Mouse (Mus musculus) hindbrain, embryonic 13.5 days (tissue): ENCODE measurements around the gene Nrip2. TPM values are rescaled to one million over a fixed set of nuclear protein-coding genes. Genes with fewer than 3 reads are reported as not detected.

ENCODE experiments used
- ATAC-seq: fragments of 200-750 bp; cut with Nextera tagmentation; 2 replicates; pipeline ENCODE4 v1.8.0; 2017; ENCODE audit warnings: moderate TSS enrichment; ENCODE audit not compliant: low FRiP score
- H3K27ac ChIP-seq: fragments of 300-500 bp; sonication (generic); 2 replicates; pipeline ENCODE4 v1.5.1; 2015; ENCODE audit warnings: inconsistent platforms, mild to moderate bottlenecking, moderate library complexity
- H3K27me3 ChIP-seq: fragments of 300-500 bp; sonication (generic); 2 replicates; pipeline ENCODE4 v1.6.1; 2015; ENCODE audit warnings: mild to moderate bottlenecking, inconsistent platforms
- H3K36me3 ChIP-seq: fragments of 300-500 bp; sonication (generic); 2 replicates; pipeline ENCODE4 v1.6.1; 2015; ENCODE audit warnings: mild to moderate bottlenecking, inconsistent platforms
- H3K4me1 ChIP-seq: fragments of 300-500 bp; sonication (generic); replicated peaks from 2 replicates; pipeline ENCODE4 v1.6.1; 2015; ENCODE audit warnings: inconsistent platforms
- H3K4me2 ChIP-seq: fragments of 300-500 bp; sonication (generic); 2 replicates; pipeline ENCODE4 v1.6.1; 2015; ENCODE audit warnings: inconsistent platforms, mild to moderate bottlenecking, moderate library complexity
- H3K4me3 ChIP-seq: fragments of 300-500 bp; sonication (generic); 2 replicates; pipeline ENCODE4 v1.5.1; 2015; ENCODE audit warnings: mild to moderate bottlenecking, inconsistent platforms
- H3K9ac ChIP-seq: fragments of 300-500 bp; sonication (generic); 2 replicates; pipeline ENCODE4 v1.6.1; 2015; ENCODE audit warnings: mild to moderate bottlenecking, inconsistent platforms
- H3K9me3 ChIP-seq: fragments of 300-500 bp; sonication (generic); 2 replicates; pipeline ENCODE4 v1.6.1; 2016; ENCODE audit warnings: inconsistent platforms
- WGBS: fragments of 180-500 bp; shearing (Covaris S2); methylation state at CpG from one replicate; pipeline ENCODE4 v1.1.7; 2015; 5-methylcytosine and 5-hydroxymethylcytosine counted together
- polyA plus RNA-seq: library from polyadenylated mRNA; unstranded; fragments of >200 nt; fragmentation: Nextera tagmentation; extraction: Ambion mirVana; gene quantifications from 2 replicates; pipeline ENCODE4 v1.2.1, GENCODE M21; 2015

Nrip2 gene
- polyA plus RNA-seq, 1 experiment from 2014 or later: 8.1 TPM

DNA sequence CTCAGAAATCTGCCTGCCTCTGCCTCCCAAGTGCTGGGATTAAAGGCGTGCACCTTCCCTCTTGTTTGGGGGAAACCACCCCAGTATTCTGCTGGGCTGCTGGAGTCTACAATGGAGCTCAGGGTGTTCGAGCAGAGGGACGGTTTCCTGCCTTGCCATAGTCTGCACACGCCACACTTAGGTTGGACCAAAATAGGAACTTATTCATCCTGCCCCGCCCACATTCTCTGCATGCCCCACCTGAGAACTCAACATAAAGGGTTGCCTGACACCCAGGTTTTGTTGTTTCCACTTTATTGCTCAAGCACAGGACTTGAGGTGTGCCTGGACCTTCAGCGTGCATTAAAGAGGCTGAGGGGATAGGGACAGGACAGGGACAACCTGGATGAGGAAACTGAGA is 30.7 kb downstream of the Nrip2 start:
- Histone ChIP-seq H3K27ac (no peak overlapping the region), H3K9me3 (no peaks in the 10 kb centered on the region), H3K4me1 (peaks cover 11% of the 10 kb centered on the region; the same call in 1 of the 2 replicates), H3K27me3 (no peaks in the 10 kb centered on the region), H3K4me3 (no peak overlapping the region), H3K4me2 (no peak overlapping the region), H3K9ac (no peak overlapping the region), H3K36me3 (peaks cover 73% of the 10 kb centered on the region)
- ATAC-seq: no peak
- 96% methylated on average over 6 of the region's 6 CpGs for WGBS

DNA sequence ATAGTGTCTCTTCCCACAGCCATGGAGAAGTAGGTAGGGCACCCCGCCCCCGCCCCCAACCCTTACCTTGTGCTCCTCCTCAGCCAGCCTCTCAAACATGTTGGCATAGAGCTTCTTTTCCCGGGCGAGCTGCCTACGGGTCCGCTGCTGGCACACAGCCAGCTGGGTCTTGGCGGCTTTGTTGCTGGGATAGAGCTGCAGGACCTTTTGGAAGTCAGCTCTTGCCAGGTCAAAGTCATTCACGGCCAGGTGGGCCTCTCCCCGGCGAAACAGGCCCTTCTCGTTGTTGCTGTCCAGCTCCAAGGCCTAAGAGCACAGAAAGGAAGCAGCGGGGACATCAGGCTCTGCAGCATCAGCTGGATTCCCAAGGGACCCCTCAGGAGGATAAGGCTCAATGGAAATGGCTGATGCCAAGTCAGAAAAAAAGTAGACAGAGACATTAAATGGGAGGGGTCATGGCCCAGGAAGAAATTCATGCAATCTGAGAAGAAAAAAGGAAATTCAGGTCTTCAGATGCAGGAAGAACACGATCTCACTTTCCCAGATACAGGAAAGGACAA is 33.3 kb downstream of the Nrip2 start:
- peaks cover 28% of the 10 kb centered on the region for H3K4me1 ChIP-seq
- no peak for ATAC-seq
- H3K27ac ChIP-seq: no peak overlapping the region; the same call in 1 of the 2 replicates
- no peaks in the 10 kb centered on the region for H3K27me3 ChIP-seq
- H3K4me2 ChIP-seq: no peak overlapping the region
- WGBS: 78% methylated on average over 13 of the region's 13 CpGs
- no peak overlapping the region for H3K4me3 ChIP-seq
- peaks cover 90% of the 10 kb centered on the region for H3K36me3 ChIP-seq
- no peak overlapping the region for H3K9ac ChIP-seq
- no peaks in the 10 kb centered on the region for H3K9me3 ChIP-seq

GRCm38 (mm10) chr6:128433566-128433965 is 34.5 kb downstream of the Nrip2 start:
- Histone ChIP-seq H3K4me3 (no peak overlapping the region), H3K27ac (no peak overlapping the region), H3K4me1 (peaks cover 28% of the 10 kb centered on the region), H3K9me3 (no peaks in the 10 kb centered on the region), H3K4me2 (no peak overlapping the region), H3K9ac (no peak overlapping the region), H3K27me3 (no peaks in the 10 kb centered on the region), H3K36me3 (peaks cover 80% of the 10 kb centered on the region)
- WGBS: 95% methylated on average over 13 of the region's 13 CpGs
- ATAC-seq: no peak

- peaks cover 61% of the 10 kb centered on the region for H3K36me3 ChIP-seq
Measured at GRCm38 (mm10) chr6:128435474-128435873, 36.4 kb downstream of the Nrip2 start.

GRCm38 (mm10) chr6:128436356-128437005 is 37.4 kb downstream of the Nrip2 start:
- Histone ChIP-seq H3K4me1 (peaks cover 33% of the 10 kb centered on the region), H3K9me3 (no peaks in the 10 kb centered on the region), H3K4me3 (peak overlapping the region; percentile 96), H3K36me3 (peaks cover 50% of the 10 kb centered on the region), H3K27me3 (no peaks in the 10 kb centered on the region), H3K27ac (peak overlapping the region; percentile 94; the same call in 1 of the 2 replicates), H3K9ac (peak overlapping the region; percentile 99), H3K4me2 (peak overlapping the region; percentile 70)
- 87% methylated on average over 8 of the region's 8 CpGs for WGBS
- no peak for ATAC-seq

More at GRCm38 (mm10) chr6:128435474-128435873, 36.4 kb downstream of the Nrip2 start:
- no peak overlapping the region for H3K4me2 ChIP-seq
- peaks cover 33% of the 10 kb centered on the region for H3K4me1 ChIP-seq
- H3K9ac ChIP-seq: no peak overlapping the region
- H3K9me3 ChIP-seq: no peaks in the 10 kb centered on the region
- H3K27me3 ChIP-seq: no peaks in the 10 kb centered on the region
- no peak overlapping the region for H3K27ac ChIP-seq
- no peak for ATAC-seq
- 87% methylated on average over 5 of the region's 5 CpGs for WGBS
- no peak overlapping the region for H3K4me3 ChIP-seq

GRCm38 (mm10) chr6:128437288-128437687 is 38.2 kb downstream of the Nrip2 start:
- Histone ChIP-seq H3K4me1 (peaks cover 31% of the 10 kb centered on the region), H3K4me3 (peak overlapping the region; percentile 96), H3K27me3 (no peaks in the 10 kb centered on the region), H3K9ac (peak overlapping the region; percentile 99), H3K9me3 (no peaks in the 10 kb centered on the region), H3K36me3 (peaks cover 42% of the 10 kb centered on the region), H3K4me2 (peak overlapping the region; percentile 70), H3K27ac (peak overlapping the region; percentile 94)
- 3% methylated on average over 10 of the region's 10 CpGs for WGBS
- no peak for ATAC-seq

DNA sequence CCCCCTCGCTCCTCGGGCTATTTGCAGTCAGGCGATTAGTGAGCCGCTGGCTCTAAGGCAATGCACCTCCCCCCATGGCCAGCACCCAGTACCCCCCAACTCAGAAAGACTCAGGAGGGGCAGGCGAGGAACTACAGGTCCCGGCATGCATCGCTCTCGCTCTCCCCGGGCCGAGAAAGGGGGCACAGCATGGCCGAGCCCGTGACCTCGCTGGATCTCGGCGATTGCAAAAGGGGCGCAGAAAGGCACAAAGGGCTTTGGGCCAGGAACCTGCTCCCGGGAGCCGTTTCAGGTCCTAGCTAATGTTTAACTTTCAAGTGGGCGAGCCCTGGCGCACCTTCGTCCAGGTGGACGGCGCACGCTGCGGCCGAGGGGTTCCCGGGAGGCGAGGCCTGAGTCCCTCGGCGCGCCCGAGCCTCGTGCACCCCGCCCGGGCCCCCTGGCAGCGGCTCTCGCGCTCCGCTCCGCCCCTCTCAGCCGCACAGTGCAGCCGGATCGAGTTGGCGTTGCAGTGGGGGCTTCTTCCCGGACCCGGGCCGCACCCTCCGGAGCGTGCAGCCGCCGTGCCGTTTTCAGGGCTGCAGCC is 38.7 kb downstream of the Nrip2 start:
- Histone ChIP-seq H3K4me1 (peaks cover 26% of the 10 kb centered on the region), H3K9ac (peak overlapping the region; percentile 99), H3K9me3 (no peaks in the 10 kb centered on the region), H3K27ac (peak overlapping the region; percentile 94), H3K36me3 (peaks cover 37% of the 10 kb centered on the region), H3K4me2 (peak overlapping the region; percentile 70), H3K4me3 (peak overlapping the region; percentile 96), H3K27me3 (no peaks in the 10 kb centered on the region)
- peak; percentile 77 for ATAC-seq
- under 1% methylated on average over 52 of the region's 52 CpGs for WGBS

DNA sequence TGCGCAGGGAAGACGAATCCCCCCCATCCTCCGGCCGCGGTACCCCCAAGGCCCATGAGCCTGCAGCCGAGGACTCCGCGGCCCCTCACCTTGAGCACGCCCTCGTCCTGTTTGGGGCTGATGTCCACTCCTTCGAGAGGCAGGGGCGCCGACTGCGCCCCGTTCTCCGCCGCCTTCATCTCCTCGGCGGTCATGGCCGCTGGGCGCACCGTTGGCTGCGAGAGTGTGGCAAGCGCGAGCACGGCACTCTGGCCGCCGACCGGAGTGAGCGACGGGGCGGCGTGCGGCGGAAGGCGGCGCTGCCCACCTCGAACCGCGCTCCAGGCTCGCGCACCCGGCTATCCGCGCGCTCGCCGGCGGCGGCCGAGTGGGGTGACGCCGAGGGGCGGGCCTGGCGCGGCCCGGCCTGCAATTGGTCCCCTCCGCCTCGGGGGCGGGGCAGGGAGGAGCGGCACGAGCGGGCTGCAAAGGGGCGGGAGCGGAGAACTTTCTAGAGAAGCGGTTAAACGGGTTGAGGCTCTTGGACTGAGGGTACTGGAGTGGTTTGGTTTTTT is 39.3 kb downstream of the Nrip2 start, which contains the start of gene Fkbp4:
Gene Fkbp4 (minus strand): TSS at position 361 of the 554 bp plus-strand sequence.
- peaks cover 24% of the 10 kb centered on the region for H3K4me1 ChIP-seq
- under 1% methylated on average over 66 of the region's 67 CpGs for WGBS

GRCm38 (mm10) chr6:128438871-128439341 is 39.8 kb downstream of the Nrip2 start:
- Histone ChIP-seq H3K27ac (peak overlapping the region; percentile 94; the same call in 1 of the 2 replicates), H3K27me3 (no peaks in the 10 kb centered on the region), H3K4me3 (peak overlapping the region; percentile 96), H3K36me3 (peaks cover 26% of the 10 kb centered on the region), H3K9ac (peak overlapping the region; percentile 99), H3K4me2 (peak overlapping the region; percentile 70), H3K9me3 (no peaks in the 10 kb centered on the region), H3K4me1 (peaks cover 24% of the 10 kb centered on the region)
- ATAC-seq: no peak; the same call in 1 of the 2 replicates
- 33% methylated on average over 16 of the region's 18 CpGs for WGBS

More for the DNA sequence above, 39.3 kb downstream of the Nrip2 start, which contains the start of gene Fkbp4:
- Histone ChIP-seq H3K9me3 (no peaks in the 10 kb centered on the region), H3K9ac (peak within 1 kb of the TSS; percentile 99), H3K27ac (peak within 1 kb of the TSS; percentile 94), H3K36me3 (peaks cover 31% of the 10 kb centered on the region), H3K27me3 (no peaks in the 10 kb centered on the region), H3K4me2 (peak within 1 kb of the TSS; percentile 70), H3K4me3 (peak within 1 kb of the TSS; percentile 96)
- ATAC-seq: peak; percentile 95

GRCm38 (mm10) chr6:128440238-128440637 is 41.1 kb downstream of the Nrip2 start:
- no peaks in the 10 kb centered on the region for H3K9me3 ChIP-seq
- no peak overlapping the region for H3K9ac ChIP-seq
- no peak for ATAC-seq
- H3K27ac ChIP-seq: no peak overlapping the region
- H3K36me3 ChIP-seq: peaks cover 13% of the 10 kb centered on the region
- H3K27me3 ChIP-seq: 0 out of 2 replicates have a peak, but pooled peaks cover 6% of the 10 kb centered on the region
- no peak overlapping the region for H3K4me2 ChIP-seq
- WGBS: 95% methylated on average over 2 of the region's 2 CpGs
- no peak overlapping the region for H3K4me3 ChIP-seq
- H3K4me1 ChIP-seq: peaks cover 24% of the 10 kb centered on the region

- WGBS: 16% methylated on average over 14 of the region's 14 CpGs
- H3K4me2 ChIP-seq: peak overlapping the region; percentile 41
- no peaks in the 10 kb centered on the region for H3K9me3 ChIP-seq
- peaks cover 9% of the 10 kb centered on the region; the same call in 1 of the 2 replicates for H3K27me3 ChIP-seq
- no peak overlapping the region for H3K9ac ChIP-seq
- 0 out of 2 replicates have a peak overlapping the region, but pooled peaks have one; percentile 10 for H3K4me3 ChIP-seq
- H3K36me3 ChIP-seq: no peaks in the 10 kb centered on the region
- H3K4me1 ChIP-seq: peaks cover 8% of the 10 kb centered on the region
- no peak overlapping the region for H3K27ac ChIP-seq
- ATAC-seq: peak; percentile 66
Measured at GRCm38 (mm10) chr6:128445761-128446535, 46.9 kb downstream of the Nrip2 start.
